Mouse (Mus musculus) testis, postnatal 14 days (tissue): ENCODE data around the gene Papln.

Experiments used
- DNase-seq: peaks from one replicate; pipeline ENCODE4 v3.0.0; 2021; ENCODE audit warnings: low spot score

Gene Papln

GRCm38 (mm10) chr12:83833979-83834378, 70.5 kb downstream of the Papln start:
- no peak for DNase-seq

GRCm38 (mm10) chr12:83841409-83842190, 78.2 kb downstream of the Papln start:
- DNase-seq: no peak
